Mouse (Mus musculus): ENCODE measurements around the gene Kcnh5.

Kcnh5 gene

GRCm38 (mm10) chr12:74966266-74966665 lies 210.9 kb downstream of the Kcnh5 start:
- no peak for DNase-seq (ENCODE audit: extremely low read depth, low read depth, low spot score)

- no peak for DNase-seq (ENCODE audit: extremely low read depth, low read depth, low spot score)
These were observed 224.5 kb downstream of the Kcnh5 start for GRCm38 (mm10) chr12:74952661-74953060.

GRCm38 (mm10) chr12:74951124-74952115 lies 225.7 kb downstream of the Kcnh5 start:
- DNase-seq (ENCODE audit: extremely low read depth, low read depth, low spot score): no peak

- no peak for DNase-seq (ENCODE audit: extremely low read depth, low read depth, low spot score)
These were observed 275.8 kb downstream of the Kcnh5 start for GRCm38 (mm10) chr12:74901331-74901730.

- DNase-seq (ENCODE audit: extremely low read depth, low read depth, low spot score): no peak
These were observed 276.4 kb downstream of the Kcnh5 start for GRCm38 (mm10) chr12:74900777-74901176.

GRCm38 (mm10) chr12:74899055-74899454 lies 278.1 kb downstream of the Kcnh5 start:
- DNase-seq (ENCODE audit: extremely low read depth, low read depth, low spot score): no peak

- no peak for DNase-seq (ENCODE audit: extremely low read depth, low read depth, low spot score)
These were observed 278.9 kb downstream of the Kcnh5 start for GRCm38 (mm10) chr12:74898211-74898610.

GRCm38 (mm10) chr12:74894870-74895423 lies 282.2 kb downstream of the Kcnh5 start:
- no peak for DNase-seq (ENCODE audit: extremely low read depth, low read depth, low spot score)

GRCm38 (mm10) chr12:74889419-74889818 lies 287.7 kb downstream of the Kcnh5 start:
- no peak for DNase-seq (ENCODE audit: extremely low read depth, low read depth, low spot score)

- DNase-seq (ENCODE audit: extremely low read depth, low read depth, low spot score): no peak
These were observed 290.1 kb downstream of the Kcnh5 start for GRCm38 (mm10) chr12:74887064-74887463.

- DNase-seq (ENCODE audit: extremely low read depth, low read depth, low spot score): no peak
These were observed 295.8 kb downstream of the Kcnh5 start for GRCm38 (mm10) chr12:74881344-74881743.

- DNase-seq (ENCODE audit: extremely low read depth, low read depth, low spot score): no peak
These were observed 321.5 kb downstream of the Kcnh5 start for GRCm38 (mm10) chr12:74855666-74856065.

GRCm38 (mm10) chr12:74854263-74854662 lies 322.9 kb downstream of the Kcnh5 start:
- no peak for DNase-seq (ENCODE audit: extremely low read depth, low read depth, low spot score)

- no peak for DNase-seq (ENCODE audit: extremely low read depth, low read depth, low spot score)
These were observed 326.8 kb downstream of the Kcnh5 start for GRCm38 (mm10) chr12:74850323-74850722.

- DNase-seq (ENCODE audit: extremely low read depth, low read depth, low spot score): no peak
These were observed 327.2 kb downstream of the Kcnh5 start for GRCm38 (mm10) chr12:74849912-74850311.

GRCm38 (mm10) chr12:74848611-74849347 lies 328.4 kb downstream of the Kcnh5 start:
- DNase-seq (ENCODE audit: extremely low read depth, low read depth, low spot score): no peak

All from fat pad, adult 2 months (tissue).